Mouse (Mus musculus): ENCODE measurements around the gene Sh3bgrl2.

DNA sequence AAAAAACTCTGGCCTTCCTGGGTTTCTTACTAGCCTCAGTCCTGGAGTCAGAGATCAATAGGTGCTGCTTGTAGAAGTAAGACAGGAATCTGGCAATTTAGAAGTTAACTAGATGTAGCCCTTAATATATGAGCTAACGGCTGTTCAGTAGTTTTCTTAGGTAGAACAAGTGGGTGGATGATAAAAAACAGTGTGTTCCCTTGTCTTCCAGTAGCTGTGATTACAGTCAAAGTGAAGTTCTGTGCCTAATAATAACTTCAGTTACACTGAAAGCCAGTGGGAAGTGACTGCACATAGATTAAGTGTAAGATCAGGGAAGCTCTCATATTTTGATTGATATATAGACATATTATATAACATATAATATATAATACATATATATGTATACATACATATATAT, 60.0 kb downstream of the Sh3bgrl2 start:
- TF ChIP-seq CTCF (IDR thresholded peaks at IDR 0.05; ENCODE audit: extremely low read depth, insufficient read depth, low read length) (no peak), POLR2A (IDR thresholded peaks at IDR 0.05; ENCODE audit: extremely low read depth, insufficient read depth, low read length) (no peak)
